Mouse (Mus musculus) urinary bladder, adult 2 months (tissue): ENCODE measurements around the gene Hbb-y. TPM values are rescaled to one million over a fixed set of nuclear protein-coding genes. Genes with fewer than 3 reads are reported as not detected.
"Not testable (repeated sequence)": the region's sequence is repeated elsewhere in the genome, so short reads cannot be mapped to it uniquely, and the experiment has no call there.

Experiments used
- DNase-seq: peaks from one replicate; pipeline ENCODE4 v3.0.0; 2022; ENCODE audit warnings: low spot score
- polyA plus RNA-seq: library from polyadenylated mRNA; depleted of rRNA; stranded (reverse); fragments of >200 nt; gene quantifications from 2 replicates; pipeline ENCODE4 v1.2.3, GENCODE M21; 2012; rRNA removed

Gene Hbb-y
- polyA plus RNA-seq, 1 experiment, result 0.55 TPM

DNA sequence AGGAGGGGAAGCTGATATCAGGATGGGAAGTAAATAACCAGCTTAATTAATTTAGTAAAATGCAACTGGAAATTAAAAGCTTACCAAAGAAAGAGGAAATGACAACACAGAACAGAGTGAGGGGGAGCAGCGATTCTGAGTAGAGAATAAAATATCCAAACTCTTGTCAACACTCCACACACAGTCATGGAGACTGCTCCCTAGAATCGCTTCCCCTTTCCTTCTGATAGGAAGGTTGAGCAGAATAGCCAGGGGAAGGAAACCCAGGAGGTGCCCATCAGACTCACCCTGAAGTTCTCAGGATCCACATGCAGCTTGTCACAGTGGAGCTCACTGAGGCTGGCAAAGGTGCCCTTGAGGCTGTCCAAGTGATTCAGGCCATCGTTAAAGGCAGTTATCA lies 39.9 kb downstream of the Hbb-y start:
- DNase-seq, result not testable (repeated sequence)

DNA sequence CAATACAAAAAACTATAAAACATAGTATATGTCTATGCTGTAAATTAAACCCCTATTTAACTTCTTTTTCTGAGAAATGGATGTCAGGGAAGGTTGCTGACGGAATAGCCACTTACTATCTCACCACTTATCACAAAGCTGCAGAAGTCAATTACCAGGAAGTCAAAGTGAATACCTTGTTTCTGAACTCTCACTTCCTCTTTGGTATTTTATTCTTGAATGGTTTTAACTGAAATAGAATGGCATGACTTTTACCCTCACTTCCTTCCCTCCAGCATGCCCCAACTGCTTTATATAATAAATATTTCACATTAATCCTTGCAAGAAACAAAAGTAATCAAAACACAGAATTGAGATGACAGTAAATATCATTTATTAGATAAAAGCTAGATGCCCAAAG lies 40.8 kb downstream of the Hbb-y start:
- no peak for DNase-seq

GRCm38 (mm10) chr7:103811223-103811845 lies 41.7 kb downstream of the Hbb-y start:
- DNase-seq, result no peak

GRCm38 (mm10) chr7:103810746-103811145 lies 42.3 kb downstream of the Hbb-y start:
- no peak for DNase-seq

GRCm38 (mm10) chr7:103810296-103810695 lies 42.7 kb downstream of the Hbb-y start:
- DNase-seq, result no peak

DNA sequence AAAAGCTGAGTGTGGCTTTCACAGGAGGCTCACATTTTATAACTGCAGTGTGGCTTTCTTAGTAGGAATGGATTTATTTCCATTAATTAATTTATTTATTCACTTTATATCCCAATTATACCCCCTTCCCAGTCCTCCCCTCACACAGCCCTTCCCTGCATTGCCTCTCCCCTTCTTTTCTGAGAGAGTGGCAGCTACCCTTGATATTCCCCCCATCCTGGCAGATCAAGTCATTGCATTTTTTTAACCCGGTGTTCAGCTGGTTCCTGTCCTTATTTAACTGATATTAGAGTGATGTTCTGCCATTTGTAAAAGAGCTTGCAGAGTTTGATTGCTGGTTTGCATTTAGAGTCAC lies 43.2 kb downstream of the Hbb-y start:
- no peak for DNase-seq

DNA sequence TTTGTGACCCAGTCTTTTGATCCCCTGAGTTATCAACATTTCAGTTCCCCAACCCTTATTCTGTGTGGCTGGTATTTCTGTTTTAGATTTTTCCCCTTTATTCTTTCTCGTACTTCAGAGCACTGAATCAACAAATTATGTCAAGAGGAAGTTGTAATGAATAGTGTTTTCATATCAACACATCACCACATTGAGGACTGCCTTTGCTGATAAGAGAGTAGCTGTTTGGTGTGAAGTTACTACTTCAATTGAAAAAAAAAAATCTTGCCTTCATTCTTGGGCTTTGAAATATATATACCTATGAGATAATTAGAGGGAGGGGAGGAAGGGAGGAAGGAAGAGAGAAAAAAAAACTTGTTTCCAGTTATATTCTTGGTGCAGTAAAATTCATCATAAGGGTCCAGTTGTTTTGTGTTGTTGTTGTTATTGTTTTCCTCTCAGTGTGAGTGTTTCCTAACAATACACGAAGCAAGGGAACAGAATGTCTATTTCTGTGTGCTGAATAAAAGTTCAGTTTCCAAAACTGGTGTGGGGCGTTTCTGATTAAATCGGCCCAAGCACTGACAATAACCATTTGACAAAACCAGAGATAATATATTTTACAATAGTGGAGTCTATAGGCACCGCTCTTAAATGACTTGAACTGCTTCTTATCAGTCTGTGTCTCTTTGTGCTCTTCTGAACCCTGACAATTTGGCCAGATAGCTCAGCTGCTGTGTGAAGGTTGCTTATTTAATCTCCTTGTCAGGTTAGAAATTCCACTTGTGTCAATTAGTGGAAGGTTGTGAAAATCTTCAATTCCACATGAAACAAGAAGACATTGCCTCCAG lies 43.8 kb downstream of the Hbb-y start:
- DNase-seq, result no peak

DNA sequence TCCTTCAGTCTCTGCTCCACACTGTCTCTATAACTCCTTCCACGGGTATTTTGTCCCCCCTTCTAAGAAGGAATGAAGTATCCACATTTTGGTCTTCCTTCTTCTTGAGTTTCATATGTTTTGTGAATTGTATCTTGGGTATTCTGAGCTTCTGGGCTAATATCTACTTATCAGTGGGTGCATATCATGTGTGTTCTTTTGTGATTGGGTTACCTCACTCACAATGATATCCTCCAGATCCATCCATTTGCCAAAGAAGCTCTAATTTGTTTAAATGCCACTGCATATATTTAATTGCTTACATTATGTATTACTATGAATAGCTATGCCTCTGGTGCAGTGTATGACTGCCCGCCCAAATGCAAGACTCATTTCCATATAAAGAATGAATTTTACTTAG lies 44.9 kb downstream of the Hbb-y start:
- not testable (repeated sequence) for DNase-seq

- no peak for DNase-seq
Observed at GRCm38 (mm10) chr7:103806856-103807255, 46.2 kb downstream of the Hbb-y start.

Other genes with a start within 250 kb of the Hbb-y start
- gene Olfr620, start 240.7 kb downstream of the Hbb-y start, polyA plus RNA-seq, result not detected in 2 replicates
- gene Olfr622, start 210.5 kb downstream of the Hbb-y start, polyA plus RNA-seq, result not detected in 2 replicates
- gene Olfr623, start 189.5 kb downstream of the Hbb-y start, polyA plus RNA-seq, result not detected in 2 replicates
- 0.01 and 0.03 TPM in 2 replicates for gene Olfr624, start 182.0 kb downstream of the Hbb-y start, polyA plus RNA-seq
- gene Olfr625-ps1, start 170.5 kb downstream of the Hbb-y start, polyA plus RNA-seq, result not detected in 2 replicates
- gene Olfr243, start 138.5 kb downstream of the Hbb-y start, polyA plus RNA-seq, result not detected in 2 replicates
- gene Olfr628, start 122.8 kb downstream of the Hbb-y start, polyA plus RNA-seq, result not detected in 2 replicates
- not detected in 2 replicates for gene Olfr629, start 108.3 kb downstream of the Hbb-y start, polyA plus RNA-seq
- gene Olfr630, start 95.9 kb downstream of the Hbb-y start, polyA plus RNA-seq, result not detected in 2 replicates
- gene Olfr69, start 81.6 kb downstream of the Hbb-y start, polyA plus RNA-seq, result not detected in 2 replicates
- gene Olfr68, start 73.5 kb downstream of the Hbb-y start, polyA plus RNA-seq, result not detected in 2 replicates
- gene Olfr67, start 61.4 kb downstream of the Hbb-y start, polyA plus RNA-seq, result not detected in 2 replicates
- gene Hbb-bt, start 39.2 kb downstream of the Hbb-y start, polyA plus RNA-seq, result 33.8 and 35.3 TPM in 2 replicates
- gene Hbb-bs, start 25.1 kb downstream of the Hbb-y start, polyA plus RNA-seq, result 257 and 296 TPM in 2 replicates
- not detected in 2 replicates for gene Hbb-bh2, start 12.7 kb downstream of the Hbb-y start, polyA plus RNA-seq
- 0.15 and 0.18 TPM in 2 replicates for gene Hbb-bh1, start 10.1 kb downstream of the Hbb-y start, polyA plus RNA-seq
- gene Olfr66, start 33.0 kb upstream of the Hbb-y start, polyA plus RNA-seq, result not detected in 2 replicates
- not detected in 2 replicates for gene Olfr64, start 41.3 kb upstream of the Hbb-y start, polyA plus RNA-seq
- not detected in 2 replicates for gene Olfr65, start 50.3 kb upstream of the Hbb-y start, polyA plus RNA-seq
- not detected in 2 replicates for gene Olfr631, start 75.6 kb upstream of the Hbb-y start, polyA plus RNA-seq
- gene Olfr632, start 81.1 kb upstream of the Hbb-y start, polyA plus RNA-seq, result not detected in 2 replicates
- not detected in 2 replicates for gene Olfr633, start 91.2 kb upstream of the Hbb-y start, polyA plus RNA-seq
- gene Olfr635, start 117.9 kb upstream of the Hbb-y start, polyA plus RNA-seq, result not detected in 2 replicates
- gene Olfr638, start 145.5 kb upstream of the Hbb-y start, polyA plus RNA-seq, result not detected in 2 replicates
- gene Olfr639, start 164.1 kb upstream of the Hbb-y start, polyA plus RNA-seq, result not detected in 2 replicates
- not detected in 2 replicates for gene Olfr640, start 172.4 kb upstream of the Hbb-y start, polyA plus RNA-seq
- not detected in 2 replicates for gene Olfr641, start 182.2 kb upstream of the Hbb-y start, polyA plus RNA-seq
- gene Olfr642, start 199.4 kb upstream of the Hbb-y start, polyA plus RNA-seq, result not detected in 2 replicates
- not detected in 2 replicates for gene 4930516K23Rik, start 208.2 kb upstream of the Hbb-y start, polyA plus RNA-seq
- gene Olfr644, start 218.7 kb upstream of the Hbb-y start, polyA plus RNA-seq, result not detected in 2 replicates
- gene Olfr645, start 232.2 kb upstream of the Hbb-y start, polyA plus RNA-seq, result not detected in 2 replicates